Mouse (Mus musculus) right cerebral cortex, adult 2 months (tissue): ENCODE results near the gene Camk2d.

Experiments
- DNase-seq, 2 experiments: peaks; one replicate each; pipeline ENCODE4 v3.0.0; 2021 to 2022; ENCODE audit warnings: low spot score in 2 of 2

Gene Camk2d

DNA sequence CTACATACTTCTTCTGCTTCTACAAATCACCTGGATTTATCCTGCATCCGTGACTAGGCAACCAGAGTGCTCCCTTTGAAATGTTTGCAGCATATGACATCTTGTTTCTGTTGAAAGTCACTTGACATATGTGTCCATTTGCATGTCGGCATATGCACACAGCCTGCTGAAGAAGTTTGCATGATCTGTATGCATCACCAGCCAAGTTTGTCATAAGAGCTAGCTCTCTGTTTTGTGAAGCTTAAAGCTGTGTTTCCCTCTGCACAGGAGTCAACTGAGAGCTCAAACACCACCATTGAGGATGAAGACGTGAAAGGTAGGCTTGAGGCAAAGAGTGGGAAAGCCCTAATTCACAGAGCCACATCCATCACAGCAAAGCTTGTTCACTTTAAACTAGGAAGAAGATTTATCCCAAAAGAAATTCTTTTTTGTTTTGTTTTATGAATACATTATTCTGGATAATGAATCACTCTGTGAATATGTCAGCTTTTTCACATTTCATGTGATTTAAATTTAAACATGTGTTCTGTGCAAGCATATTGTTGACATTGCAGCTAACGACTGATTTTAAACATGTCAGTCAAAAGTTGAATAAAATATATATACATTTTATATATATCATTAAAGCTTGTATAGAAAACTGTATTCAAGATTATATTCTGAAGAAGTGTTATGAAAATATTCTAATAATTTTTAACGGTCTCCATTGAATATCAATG is 214.4 kb downstream of the Camk2d start:
- no peak for DNase-seq

DNA sequence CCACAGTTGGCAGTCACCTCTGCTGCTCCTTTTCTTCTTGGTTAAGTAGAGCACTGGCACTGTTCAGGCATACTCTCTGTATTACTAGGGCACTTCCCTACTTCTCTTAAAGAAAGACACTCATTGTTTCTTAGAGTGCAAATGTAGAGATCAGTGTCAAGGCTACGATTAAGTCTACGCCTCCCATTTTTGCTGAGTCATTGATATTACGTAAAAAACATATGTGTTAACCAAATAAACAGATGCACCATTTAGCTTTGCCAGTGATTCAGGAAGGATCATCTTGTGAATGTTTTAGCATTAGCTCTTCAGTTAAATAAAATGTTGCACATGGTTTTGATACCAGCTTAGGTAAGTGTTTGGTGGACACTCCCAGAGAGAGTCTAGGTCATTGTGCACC is 215.5 kb downstream of the Camk2d start:
- DNase-seq: no peak

GRCm38 (mm10) chr3:126822374-126822773 is 226.3 kb downstream of the Camk2d start:
- no peak for DNase-seq

- DNase-seq: no peak
Observed at GRCm38 (mm10) chr3:126824930-126825329, 228.8 kb downstream of the Camk2d start.

GRCm38 (mm10) chr3:126826172-126826571 is 230.1 kb downstream of the Camk2d start:
- DNase-seq: no peak

DNA sequence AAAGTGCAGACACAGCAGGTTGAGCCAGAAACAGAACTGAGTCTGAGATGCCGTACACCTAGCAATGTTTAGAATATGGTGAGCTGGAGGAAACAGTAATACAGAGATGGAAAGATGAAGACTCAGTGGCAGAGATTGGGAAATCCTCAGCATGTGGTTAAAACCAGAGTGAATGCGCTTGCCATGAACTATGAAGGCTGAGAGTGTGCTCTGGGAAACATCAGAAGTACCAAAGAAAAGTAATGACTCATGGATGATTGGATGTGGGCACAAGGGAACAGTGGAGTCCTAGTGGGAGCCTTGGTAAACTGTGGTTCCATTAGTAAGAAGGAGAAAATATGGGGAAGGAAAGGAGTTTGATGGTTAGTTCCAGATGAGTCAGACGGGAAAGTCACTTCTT is 231.8 kb downstream of the Camk2d start:
- DNase-seq: no peak

GRCm38 (mm10) chr3:126829817-126830216 is 233.7 kb downstream of the Camk2d start:
- no peak for DNase-seq

GRCm38 (mm10) chr3:126831418-126832138 is 235.5 kb downstream of the Camk2d start:
- peak; percentile 28 to 30 for DNase-seq

DNA sequence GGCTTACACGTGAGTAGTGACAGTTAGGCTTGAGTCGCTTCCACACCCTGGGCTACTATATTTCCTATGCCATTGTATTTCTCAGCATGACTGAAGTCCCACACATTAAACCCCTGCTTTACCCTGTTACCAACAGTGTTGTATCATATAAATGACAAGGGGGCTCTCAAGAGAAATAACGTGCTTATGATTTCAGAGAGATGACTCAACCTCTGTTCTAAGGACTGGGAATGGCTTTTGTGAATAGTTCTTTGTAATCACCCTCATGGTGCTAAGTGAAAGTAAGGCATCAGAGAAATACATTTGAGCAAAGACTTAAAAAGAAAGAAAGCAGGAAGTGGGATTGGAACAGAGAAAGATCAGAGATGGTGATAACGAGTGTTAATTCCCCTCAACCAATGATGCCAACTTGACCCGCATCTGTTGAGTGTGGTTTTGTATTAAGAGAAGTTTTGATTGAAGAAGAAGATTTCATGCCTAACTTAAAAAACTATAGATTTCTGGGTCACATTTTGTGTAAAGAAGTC is 238.6 kb downstream of the Camk2d start:
- no peak for DNase-seq

GRCm38 (mm10) chr3:126842780-126843179 is 246.7 kb downstream of the Camk2d start:
- no peak for DNase-seq

DNA sequence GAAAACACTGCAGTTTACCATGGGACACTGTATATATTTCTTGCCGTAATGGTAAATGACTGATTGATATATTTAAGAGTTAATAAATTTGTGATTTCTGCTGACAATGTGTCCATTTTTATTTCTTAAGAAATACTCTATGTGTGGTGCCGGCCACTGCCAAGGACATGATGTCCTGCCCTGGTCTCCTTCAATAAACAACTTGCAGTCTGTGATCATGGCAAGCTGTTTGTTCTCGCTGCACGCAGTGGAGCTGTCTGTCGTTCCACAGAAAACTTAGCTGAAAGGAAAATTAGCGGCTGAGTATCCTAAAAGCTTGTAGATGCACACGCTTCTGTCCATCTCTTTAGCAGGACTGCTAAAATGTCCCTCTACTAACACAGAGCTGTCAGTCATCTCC is 248.7 kb downstream of the Camk2d start:
- DNase-seq: no peak

- peak; percentile 68 to 72 for DNase-seq
Observed at GRCm38 (mm10) chr3:126848081-126848480, 252.0 kb downstream of the Camk2d start.

DNA sequence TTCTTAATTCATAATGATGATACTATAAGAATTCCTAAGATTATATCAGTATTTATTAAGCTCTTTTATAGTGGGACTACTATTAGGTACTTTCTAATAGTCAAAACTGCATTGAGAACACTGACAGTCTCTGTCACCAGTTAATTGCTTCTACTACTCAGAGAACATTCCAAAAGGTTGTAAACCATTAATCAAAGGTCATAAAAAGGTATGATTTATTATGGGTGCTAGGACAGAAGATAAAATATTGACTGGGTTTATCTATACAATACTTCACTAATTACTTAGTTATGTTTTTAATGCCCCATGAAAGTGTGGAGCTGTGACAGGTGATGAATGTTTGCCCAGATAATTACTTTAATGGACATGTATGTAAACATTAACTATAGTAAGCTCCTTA is 264.3 kb downstream of the Camk2d start:
- no peak for DNase-seq

GRCm38 (mm10) chr3:126869561-126869960 is 273.5 kb downstream of the Camk2d start:
- DNase-seq: no peak

DNA sequence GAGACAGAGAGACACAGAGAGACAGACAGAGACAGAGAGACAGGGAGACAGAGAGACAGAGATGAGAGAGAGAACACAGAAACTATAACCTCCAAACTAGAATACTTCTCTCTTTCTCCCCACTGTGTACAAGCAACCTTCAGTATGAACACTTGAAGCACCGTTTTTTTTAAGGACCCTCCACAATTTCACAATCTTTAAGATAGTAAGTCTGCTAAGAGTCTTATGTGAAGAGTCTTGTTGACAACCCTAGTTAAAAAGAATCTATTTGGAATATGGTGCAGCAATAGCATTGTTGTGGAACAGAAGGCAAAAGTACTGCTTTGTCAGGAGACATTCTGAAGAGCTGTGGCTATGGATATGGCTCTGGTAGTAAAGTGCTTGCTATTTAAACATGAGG is 274.6 kb downstream of the Camk2d start:
- no peak for DNase-seq

DNA sequence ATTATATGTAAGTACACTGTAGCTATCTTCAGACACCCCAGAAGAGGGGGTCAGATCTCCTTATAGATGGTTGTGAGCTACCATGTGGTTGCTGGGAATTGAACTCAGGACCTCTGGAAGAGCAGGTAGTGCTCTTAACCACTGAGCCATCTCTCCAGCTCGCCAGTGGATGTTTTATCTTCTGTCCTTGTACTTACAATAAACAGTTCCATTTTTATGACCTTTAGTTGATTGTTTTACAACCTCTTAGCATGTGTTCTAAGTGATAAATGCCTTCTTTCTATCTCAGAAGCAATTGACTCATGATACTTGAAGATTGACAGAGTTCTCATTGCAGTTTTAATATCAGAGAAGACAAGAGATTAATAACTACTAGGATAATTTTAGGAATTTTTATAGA is 282.1 kb downstream of the Camk2d start:
- DNase-seq: no peak

DNA sequence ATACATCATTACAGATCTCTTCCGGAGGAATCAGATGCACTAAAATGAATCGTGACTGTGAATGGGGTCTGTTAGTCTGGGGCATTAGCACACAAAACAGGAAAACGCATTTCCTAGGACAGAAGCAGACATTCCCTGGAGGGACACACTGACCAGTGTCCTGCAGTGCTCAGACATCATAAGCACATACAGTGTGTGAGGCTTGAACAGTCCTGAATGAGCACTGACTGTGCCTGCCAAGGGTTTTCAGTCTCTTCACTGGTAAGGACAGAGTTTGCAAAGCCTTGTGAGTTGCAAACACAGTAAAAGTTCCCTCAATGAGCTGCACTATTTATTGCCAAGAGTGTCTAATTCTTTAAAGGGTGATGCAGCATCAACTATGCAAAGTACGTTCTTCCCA is 290.0 kb downstream of the Camk2d start:
- DNase-seq: no peak

- DNase-seq: no peak
Observed at GRCm38 (mm10) chr3:126886644-126887043, 290.5 kb downstream of the Camk2d start.
